Mouse (Mus musculus): Measurements from ENCODE around the gene Bbc3. TPM values are rescaled to one million over a fixed set of nuclear protein-coding genes. Genes with fewer than 3 reads are reported as not detected.

Gene Bbc3
- polyA plus RNA-seq, 1 experiment from 2014 or later = 18.9 TPM

- WGBS = 79% methylated on average over 1 of the region's 1 CpGs
- Histone ChIP-seq H3K9ac (replicated peaks; ENCODE audit: low read depth, low read length) (no peak overlapping the region), H3K36me3 (ENCODE audit: control insufficient read depth, insufficient read depth) (peaks cover 7% of the 10 kb centered on the region; the same call in 1 of the 2 replicates), H3K9me3 (ENCODE audit: control insufficient read depth, low read length) (no peaks in the 10 kb centered on the region), H3K4me3 (replicated peaks; ENCODE audit: low read length) (no peak overlapping the region), H3K27me3 (replicated peaks; ENCODE audit: control insufficient read depth, insufficient read depth, low read length) (no peaks in the 10 kb centered on the region), H3K27ac (ENCODE audit: low read length) (no peak overlapping the region), H3K4me2 (ENCODE audit: low read length) (no peak overlapping the region), H3K4me1 (replicated peaks; ENCODE audit: control insufficient read depth, insufficient read depth, low read length) (peaks cover 6% of the 10 kb centered on the region)
- ATAC-seq = no peak
These were observed 56.1 kb downstream of the Bbc3 start for GRCm38 (mm10) chr7:16364319-16364718.

- 8% methylated on average over 4 of the region's 4 CpGs for WGBS
- ATAC-seq = peak; percentile 47; the same call in 1 of the 2 replicates
- no peaks in the 10 kb centered on the region for H3K27me3 ChIP-seq (replicated peaks; ENCODE audit: control insufficient read depth, insufficient read depth, low read length)
- 0 out of 2 replicates have a peak overlapping the region, but pooled peaks have one; percentile 6 for H3K27ac ChIP-seq (ENCODE audit: low read length)
- no peak overlapping the region for H3K9ac ChIP-seq (replicated peaks; ENCODE audit: low read depth, low read length)
- H3K4me3 ChIP-seq (replicated peaks; ENCODE audit: low read length) = no peak overlapping the region
- H3K4me1 ChIP-seq (replicated peaks; ENCODE audit: control insufficient read depth, insufficient read depth, low read length) = peaks cover 6% of the 10 kb centered on the region
- H3K9me3 ChIP-seq (ENCODE audit: control insufficient read depth, low read length) = no peaks in the 10 kb centered on the region
- peaks cover 7% of the 10 kb centered on the region; the same call in 1 of the 2 replicates for H3K36me3 ChIP-seq (ENCODE audit: control insufficient read depth, insufficient read depth)
- H3K4me2 ChIP-seq (ENCODE audit: low read length) = no peak overlapping the region
These were observed 56.8 kb downstream of the Bbc3 start for GRCm38 (mm10) chr7:16364901-16365500.

GRCm38 (mm10) chr7:16366133-16366646 is 58.0 kb downstream of the Bbc3 start:
- Histone ChIP-seq H3K4me3 (replicated peaks; ENCODE audit: low read length) (no peak overlapping the region), H3K36me3 (ENCODE audit: control insufficient read depth, insufficient read depth) (peaks cover 7% of the 10 kb centered on the region; the same call in 1 of the 2 replicates), H3K9me3 (ENCODE audit: control insufficient read depth, low read length) (no peaks in the 10 kb centered on the region), H3K9ac (replicated peaks; ENCODE audit: low read depth, low read length) (no peak overlapping the region), H3K27me3 (replicated peaks; ENCODE audit: control insufficient read depth, insufficient read depth, low read length) (no peaks in the 10 kb centered on the region), H3K4me1 (replicated peaks; ENCODE audit: control insufficient read depth, insufficient read depth, low read length) (peaks cover 6% of the 10 kb centered on the region), H3K27ac (ENCODE audit: low read length) (no peak overlapping the region), H3K4me2 (ENCODE audit: low read length) (no peak overlapping the region)
- WGBS = 55% methylated on average over 10 of the region's 10 CpGs
- no peak for ATAC-seq

GRCm38 (mm10) chr7:16366669-16367068 is 58.5 kb downstream of the Bbc3 start:
- ATAC-seq = no peak
- peaks cover 6% of the 10 kb centered on the region for H3K4me1 ChIP-seq (replicated peaks; ENCODE audit: control insufficient read depth, insufficient read depth, low read length)
- H3K9ac ChIP-seq (replicated peaks; ENCODE audit: low read depth, low read length) = no peak overlapping the region
- H3K27ac ChIP-seq (ENCODE audit: low read length) = no peak overlapping the region
- no peak overlapping the region for H3K4me2 ChIP-seq (ENCODE audit: low read length)
- no peaks in the 10 kb centered on the region for H3K27me3 ChIP-seq (replicated peaks; ENCODE audit: control insufficient read depth, insufficient read depth, low read length)
- 65% methylated on average over 4 of the region's 4 CpGs for WGBS
- H3K4me3 ChIP-seq (replicated peaks; ENCODE audit: low read length) = no peak overlapping the region
- no peaks in the 10 kb centered on the region for H3K9me3 ChIP-seq (ENCODE audit: control insufficient read depth, low read length)
- peaks cover 7% of the 10 kb centered on the region; the same call in 1 of the 2 replicates for H3K36me3 ChIP-seq (ENCODE audit: control insufficient read depth, insufficient read depth)

Other genes with a start within 250 kb of the Bbc3 start
- gene Zfp541, start 246.6 kb upstream of the Bbc3 start, polyA plus RNA-seq (2015; fragmentation: Nextera tagmentation; extraction: Ambion mirVana) = 0.14 TPM in 1 of 2 replicates, not detected in the other
- gene Napa, start 209.9 kb upstream of the Bbc3 start, polyA plus RNA-seq (2015; fragmentation: Nextera tagmentation; extraction: Ambion mirVana) = 197 and 220 TPM in 2 replicates
- 40.9 and 53.2 TPM in 2 replicates for gene Kptn, start 188.5 kb upstream of the Bbc3 start, polyA plus RNA-seq (2015; fragmentation: Nextera tagmentation; extraction: Ambion mirVana)
- gene Slc8a2, start 178.6 kb upstream of the Bbc3 start, polyA plus RNA-seq (2015; fragmentation: Nextera tagmentation; extraction: Ambion mirVana) = 0.72 and 1.1 TPM in 2 replicates
- 99.6 and 118 TPM in 2 replicates for gene Meis3, start 133.3 kb upstream of the Bbc3 start, polyA plus RNA-seq (2015; fragmentation: Nextera tagmentation; extraction: Ambion mirVana)
- 13.9 and 15.5 TPM in 2 replicates for gene Dhx34, start 86.4 kb upstream of the Bbc3 start, polyA plus RNA-seq (2015; fragmentation: Nextera tagmentation; extraction: Ambion mirVana)
- gene C5ar2, start 64.2 kb upstream of the Bbc3 start, polyA plus RNA-seq (2015; fragmentation: Nextera tagmentation; extraction: Ambion mirVana) = 0.16 TPM in 1 of 2 replicates, not detected in the other
- gene C5ar1, start 48.9 kb upstream of the Bbc3 start, polyA plus RNA-seq (2015; fragmentation: Nextera tagmentation; extraction: Ambion mirVana) = 1.2 and 2.0 TPM in 2 replicates
- 23.3 and 27.2 TPM in 2 replicates for gene Inafm1, start 34.8 kb upstream of the Bbc3 start, polyA plus RNA-seq (2015; fragmentation: Nextera tagmentation; extraction: Ambion mirVana)
- 25.0 and 29.4 TPM in 2 replicates for gene Ccdc9, start 21.6 kb upstream of the Bbc3 start, polyA plus RNA-seq (2015; fragmentation: Nextera tagmentation; extraction: Ambion mirVana)
- 297 and 304 TPM in 2 replicates for gene Sae1, start 79.4 kb downstream of the Bbc3 start, polyA plus RNA-seq (2015; fragmentation: Nextera tagmentation; extraction: Ambion mirVana)
- 18.6 and 19.3 TPM in 2 replicates for gene Zc3h4, start 92.5 kb downstream of the Bbc3 start, polyA plus RNA-seq (2015; fragmentation: Nextera tagmentation; extraction: Ambion mirVana)
- 65.1 and 66.7 TPM in 2 replicates for gene Tmem160, start 144.4 kb downstream of the Bbc3 start, polyA plus RNA-seq (2015; fragmentation: Nextera tagmentation; extraction: Ambion mirVana)
- gene Npas1, start 169.3 kb downstream of the Bbc3 start, polyA plus RNA-seq (2015; fragmentation: Nextera tagmentation; extraction: Ambion mirVana) = 7.6 and 8.2 TPM in 2 replicates

Data from forebrain, embryonic 16.5 days (tissue).